Mouse (Mus musculus): ENCODE measurements at regions not wholly inside any gene's neighbourhood (a gene's known extent, or its start where the extent isn't known, plus 50 kb on each side); places are given as distances from the start of the nearest gene placed in this dataset.

DNA sequence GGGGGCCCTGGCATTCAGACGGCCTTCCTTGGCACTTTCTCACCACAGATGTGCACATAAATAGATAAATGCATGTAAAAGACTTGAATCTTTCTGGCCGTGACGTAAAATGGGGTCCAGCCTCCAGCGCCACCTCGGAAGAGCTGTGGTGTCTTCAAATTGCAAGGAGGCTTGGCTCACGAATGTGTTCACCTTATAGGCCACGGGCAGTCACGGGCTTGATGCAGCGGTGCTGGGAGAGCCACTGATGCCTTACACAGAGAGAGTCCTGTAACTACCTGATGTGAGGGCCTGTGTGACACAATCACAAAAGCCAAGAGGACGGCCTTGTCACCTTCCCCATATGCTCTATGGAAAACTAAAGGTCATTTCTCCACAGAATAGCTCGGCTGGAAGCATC, 102.4 kb downstream of the Fam114a2 start:
- TF ChIP-seq CTCF (IDR thresholded peaks at IDR 0.05; ENCODE audit: insufficient read depth, low read length): no peak
- TF ChIP-seq POLR2A (IDR thresholded peaks at IDR 0.05; ENCODE audit: borderline replicate concordance, extremely low read depth, low read depth, low read length): no peak
